Mouse (Mus musculus): ENCODE data around the gene Bcl2l13. TPM values are rescaled to one million over a fixed set of nuclear protein-coding genes. Genes with fewer than 3 reads are reported as not detected.

The Bcl2l13 gene
- polyA plus RNA-seq, 1 experiment from 2014 or later, result 24.6 TPM

DNA sequence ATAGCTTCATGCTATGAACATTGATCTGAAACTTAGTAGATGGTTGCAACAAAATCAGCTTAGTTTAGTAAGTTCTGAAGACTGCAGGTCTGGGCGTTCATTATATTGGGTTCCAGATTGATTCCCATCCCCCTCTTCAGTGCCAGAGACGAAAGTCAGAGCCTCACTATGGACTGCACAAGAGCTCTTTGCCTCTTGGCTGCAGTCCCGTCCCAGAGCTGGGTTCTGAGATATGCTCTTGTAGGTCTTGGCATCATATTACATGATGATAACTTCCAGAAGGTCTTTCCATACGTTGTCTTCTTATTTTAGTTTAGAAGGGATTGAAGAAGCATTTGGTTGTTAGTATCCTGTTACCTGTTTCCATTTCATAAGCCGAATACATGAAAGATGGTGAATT lies 43.0 kb downstream of the Bcl2l13 start:
- Histone ChIP-seq H3K9me3 (ENCODE audit: control insufficient read depth, low read length) (no peaks in the 10 kb centered on the region; the same call in 1 of the 2 replicates), H3K4me2 (ENCODE audit: low read length) (no peak overlapping the region), H3K4me3 (ENCODE audit: control insufficient read depth in 1 of 2, insufficient read depth in 1 of 2, low read depth in 1 of 2, low read length in 2 of 2) (no peak overlapping the region), H3K4me1 (ENCODE audit: control insufficient read depth in 2 of 2, insufficient read depth in 2 of 2, low read length in 2 of 2) (peaks cover 5 to 22% of the 10 kb centered on the region in 2 experiments), H3K27me3 (ENCODE audit: control insufficient read depth, insufficient read depth, low read length) (no peaks in the 10 kb centered on the region), H3K27ac (replicated peaks in 1 of 2; ENCODE audit: control insufficient read depth in 1 of 2, insufficient read depth in 1 of 2, low read depth in 2 of 2, low read length in 2 of 2) (no peak overlapping the region), H3K9ac (ENCODE audit: low read length) (no peak overlapping the region), H3K36me3 (ENCODE audit: control insufficient read depth, insufficient read depth, low read length) (peaks cover 56% of the 10 kb centered on the region)
- 35% methylated on average over 5 of the region's 5 CpGs for WGBS
- ATAC-seq (ENCODE audit: insufficient number of reproducible peaks, insufficient read depth, low FRiP score, low read depth), result no peak

DNA sequence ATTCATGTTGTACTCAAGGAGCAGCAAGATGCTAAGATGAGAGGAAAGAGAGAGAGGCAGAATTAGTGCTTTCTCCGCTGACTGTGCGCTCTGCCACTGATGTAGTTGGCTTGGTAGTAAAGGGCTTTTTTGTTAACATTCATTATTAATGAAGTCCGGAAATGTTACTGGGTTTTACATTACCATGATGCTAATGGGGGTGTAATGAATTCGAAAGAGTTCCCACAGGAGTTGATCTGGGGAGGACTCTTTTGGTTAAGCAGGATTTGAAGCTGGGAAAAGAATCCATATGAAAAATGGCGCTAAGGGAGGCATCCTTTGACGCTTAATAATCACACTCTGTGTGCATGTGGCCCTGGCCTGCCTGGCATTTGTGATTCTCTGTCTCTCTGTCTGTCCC lies 48.4 kb downstream of the Bcl2l13 start:
- Histone ChIP-seq H3K27me3 (ENCODE audit: control insufficient read depth, insufficient read depth, low read length) (no peaks in the 10 kb centered on the region), H3K9ac (ENCODE audit: low read length) (no peak overlapping the region), H3K27ac (replicated peaks in 1 of 2; ENCODE audit: control insufficient read depth in 1 of 2, insufficient read depth in 1 of 2, low read depth in 2 of 2, low read length in 2 of 2) (no peak overlapping the region), H3K4me1 (ENCODE audit: control insufficient read depth in 2 of 2, insufficient read depth in 2 of 2, low read length in 2 of 2) (peaks cover 0 to 4% of the 10 kb centered on the region in 2 experiments; a peak in 2 of 4 replicates), H3K36me3 (ENCODE audit: control insufficient read depth, insufficient read depth, low read length) (peaks cover 80% of the 10 kb centered on the region), H3K4me2 (ENCODE audit: low read length) (no peak overlapping the region), H3K4me3 (ENCODE audit: control insufficient read depth in 1 of 2, insufficient read depth in 1 of 2, low read depth in 1 of 2, low read length in 2 of 2) (no peak overlapping the region), H3K9me3 (ENCODE audit: control insufficient read depth, low read length) (no peaks in the 10 kb centered on the region; the same call in 1 of the 2 replicates)
- 98% methylated on average over 6 of the region's 6 CpGs for WGBS
- no peak for ATAC-seq (ENCODE audit: insufficient number of reproducible peaks, insufficient read depth, low FRiP score, low read depth)

DNA sequence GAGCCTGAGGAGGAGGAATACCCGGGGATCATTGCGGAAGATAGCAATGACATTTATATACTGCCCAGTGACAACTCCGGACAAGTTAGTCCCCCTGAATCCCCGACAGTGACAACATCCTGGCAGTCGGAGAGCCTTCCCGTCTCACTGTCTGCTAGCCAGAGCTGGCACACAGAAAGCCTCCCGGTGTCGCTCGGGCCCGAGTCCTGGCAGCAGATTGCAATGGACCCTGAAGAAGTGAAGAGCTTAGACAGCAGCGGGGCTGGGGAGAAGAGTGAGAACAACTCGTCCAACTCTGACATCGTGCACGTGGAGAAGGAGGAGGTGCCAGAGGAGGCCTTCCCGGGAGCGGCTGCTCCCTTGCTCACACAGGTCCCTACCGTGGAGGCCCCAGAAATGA lies 50.7 kb downstream of the Bcl2l13 start:
- H3K9ac ChIP-seq (ENCODE audit: low read length), result no peak overlapping the region
- H3K9me3 ChIP-seq (ENCODE audit: control insufficient read depth, low read length), result no peaks in the 10 kb centered on the region; the same call in 1 of the 2 replicates
- H3K4me1 ChIP-seq (ENCODE audit: control insufficient read depth in 2 of 2, insufficient read depth in 2 of 2, low read length in 2 of 2), result peaks cover 6 to 8% of the 10 kb centered on the region in 2 experiments; a peak in 3 of 4 replicates
- WGBS, result 87% methylated on average over 17 of the region's 17 CpGs
- no peak overlapping the region for H3K4me2 ChIP-seq (ENCODE audit: low read length)
- no peak for ATAC-seq (ENCODE audit: insufficient number of reproducible peaks, insufficient read depth, low FRiP score, low read depth)
- no peak overlapping the region for H3K4me3 ChIP-seq (ENCODE audit: control insufficient read depth in 1 of 2, insufficient read depth in 1 of 2, low read depth in 1 of 2, low read length in 2 of 2)
- H3K36me3 ChIP-seq (ENCODE audit: control insufficient read depth, insufficient read depth, low read length), result peaks cover 84% of the 10 kb centered on the region
- no peaks in the 10 kb centered on the region for H3K27me3 ChIP-seq (ENCODE audit: control insufficient read depth, insufficient read depth, low read length)
- H3K27ac ChIP-seq (replicated peaks in 1 of 2; ENCODE audit: control insufficient read depth in 1 of 2, insufficient read depth in 1 of 2, low read depth in 2 of 2, low read length in 2 of 2), result no peak overlapping the region

DNA sequence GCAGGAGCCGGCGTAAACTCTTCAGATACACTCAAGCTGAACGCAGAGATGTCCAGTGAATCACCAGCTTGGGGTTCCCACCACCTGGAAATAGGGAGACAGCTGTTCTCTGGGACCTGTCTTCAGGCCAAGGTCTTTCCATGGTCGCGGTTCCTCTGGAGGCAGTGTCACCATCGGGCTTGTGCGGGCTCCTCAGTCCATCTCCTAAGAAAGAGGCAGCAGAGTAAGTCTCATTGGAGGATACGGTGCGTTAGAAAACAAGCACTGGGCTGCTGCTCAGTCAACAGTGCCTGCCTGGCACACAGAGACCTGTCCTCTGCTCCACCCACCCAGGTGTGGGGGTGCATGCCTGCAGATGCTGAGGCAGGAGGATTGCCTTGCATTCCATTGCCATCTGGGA lies 58.1 kb downstream of the Bcl2l13 start:
- H3K4me1 ChIP-seq (ENCODE audit: control insufficient read depth in 2 of 2, insufficient read depth in 2 of 2, low read length in 2 of 2), result peaks cover 12 to 17% of the 10 kb centered on the region in 2 experiments
- no peak for ATAC-seq (ENCODE audit: insufficient number of reproducible peaks, insufficient read depth, low FRiP score, low read depth)
- H3K4me2 ChIP-seq (ENCODE audit: low read length), result no peak overlapping the region
- no peak overlapping the region for H3K9ac ChIP-seq (ENCODE audit: low read length)
- no peaks in the 10 kb centered on the region for H3K9me3 ChIP-seq (ENCODE audit: control insufficient read depth, low read length)
- H3K36me3 ChIP-seq (ENCODE audit: control insufficient read depth, insufficient read depth, low read length), result peaks cover 48% of the 10 kb centered on the region
- no peak overlapping the region for H3K4me3 ChIP-seq (ENCODE audit: control insufficient read depth in 1 of 2, insufficient read depth in 1 of 2, low read depth in 1 of 2, low read length in 2 of 2)
- 90% methylated on average over 9 of the region's 9 CpGs for WGBS
- no peaks in the 10 kb centered on the region for H3K27me3 ChIP-seq (ENCODE audit: control insufficient read depth, insufficient read depth, low read length)
- H3K27ac ChIP-seq (replicated peaks in 1 of 2; ENCODE audit: control insufficient read depth in 1 of 2, insufficient read depth in 1 of 2, low read depth in 2 of 2, low read length in 2 of 2), result no peak overlapping the region

DNA sequence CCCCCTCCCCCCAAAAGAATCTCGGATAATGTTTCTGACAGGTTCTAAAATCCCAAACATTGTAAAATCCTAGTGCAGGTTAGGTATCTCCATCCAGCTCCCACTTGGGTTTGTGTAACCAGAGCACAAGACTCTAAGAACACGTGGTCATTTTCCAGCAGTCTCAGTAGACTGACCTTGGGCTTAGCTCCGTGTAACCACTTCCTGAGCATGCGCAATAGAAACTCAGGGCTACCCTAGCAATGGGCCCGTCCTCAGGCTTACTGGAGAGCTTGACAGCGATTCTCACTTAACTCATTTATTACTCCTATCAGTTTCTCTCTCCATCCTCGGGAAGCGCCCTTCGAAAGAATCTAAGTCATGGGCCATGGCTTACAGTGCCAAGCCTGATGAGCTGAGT lies 58.5 kb downstream of the Bcl2l13 start:
- H3K9me3 ChIP-seq (ENCODE audit: control insufficient read depth, low read length), result no peaks in the 10 kb centered on the region
- no peaks in the 10 kb centered on the region for H3K27me3 ChIP-seq (ENCODE audit: control insufficient read depth, insufficient read depth, low read length)
- peaks cover 12 to 17% of the 10 kb centered on the region in 2 experiments for H3K4me1 ChIP-seq (ENCODE audit: control insufficient read depth in 2 of 2, insufficient read depth in 2 of 2, low read length in 2 of 2)
- no peak overlapping the region for H3K4me2 ChIP-seq (ENCODE audit: low read length)
- H3K27ac ChIP-seq (replicated peaks in 1 of 2; ENCODE audit: control insufficient read depth in 1 of 2, insufficient read depth in 1 of 2, low read depth in 2 of 2, low read length in 2 of 2), result no peak overlapping the region
- no peak for ATAC-seq (ENCODE audit: insufficient number of reproducible peaks, insufficient read depth, low FRiP score, low read depth)
- 89% methylated on average over 9 of the region's 9 CpGs for WGBS
- H3K36me3 ChIP-seq (ENCODE audit: control insufficient read depth, insufficient read depth, low read length), result peaks cover 43% of the 10 kb centered on the region
- H3K9ac ChIP-seq (ENCODE audit: low read length), result no peak overlapping the region
- no peak overlapping the region for H3K4me3 ChIP-seq (ENCODE audit: control insufficient read depth in 1 of 2, insufficient read depth in 1 of 2, low read depth in 1 of 2, low read length in 2 of 2)

DNA sequence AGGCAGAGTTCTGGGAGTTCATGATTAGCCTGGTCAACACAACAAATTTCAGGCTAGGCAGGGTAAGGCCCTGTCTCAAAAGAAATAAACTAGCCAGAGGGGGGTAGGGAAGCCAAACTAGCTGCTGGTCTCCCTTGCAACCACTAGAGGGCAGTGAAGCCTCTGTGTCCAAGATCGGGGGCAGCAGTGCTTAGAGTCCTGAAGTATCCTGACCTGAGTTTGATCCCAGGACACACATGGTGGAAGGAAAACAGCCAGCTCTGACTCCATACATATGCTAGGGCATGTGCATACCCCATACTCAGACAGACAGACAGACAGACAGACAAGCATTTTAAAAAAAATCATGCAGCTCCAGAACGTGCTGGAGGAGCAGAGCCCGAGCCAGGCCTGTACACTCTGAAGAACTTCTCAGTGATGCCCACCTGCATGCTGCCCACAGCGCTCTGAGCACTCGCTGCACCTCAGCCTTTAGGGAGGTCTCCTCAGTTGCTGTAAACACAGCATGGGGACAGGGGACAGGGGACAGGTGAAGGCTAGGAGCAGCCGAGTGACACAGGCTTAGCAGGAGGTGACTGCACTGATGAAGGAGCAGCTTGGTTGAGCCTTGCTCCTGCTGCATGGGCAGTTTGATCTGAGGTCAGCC lies 62.3 kb downstream of the Bcl2l13 start:
- H3K9me3 ChIP-seq (ENCODE audit: control insufficient read depth, low read length), result no peaks in the 10 kb centered on the region
- ATAC-seq (ENCODE audit: insufficient number of reproducible peaks, insufficient read depth, low FRiP score, low read depth), result peak; percentile 59; the same call in 1 of the 2 replicates

DNA sequence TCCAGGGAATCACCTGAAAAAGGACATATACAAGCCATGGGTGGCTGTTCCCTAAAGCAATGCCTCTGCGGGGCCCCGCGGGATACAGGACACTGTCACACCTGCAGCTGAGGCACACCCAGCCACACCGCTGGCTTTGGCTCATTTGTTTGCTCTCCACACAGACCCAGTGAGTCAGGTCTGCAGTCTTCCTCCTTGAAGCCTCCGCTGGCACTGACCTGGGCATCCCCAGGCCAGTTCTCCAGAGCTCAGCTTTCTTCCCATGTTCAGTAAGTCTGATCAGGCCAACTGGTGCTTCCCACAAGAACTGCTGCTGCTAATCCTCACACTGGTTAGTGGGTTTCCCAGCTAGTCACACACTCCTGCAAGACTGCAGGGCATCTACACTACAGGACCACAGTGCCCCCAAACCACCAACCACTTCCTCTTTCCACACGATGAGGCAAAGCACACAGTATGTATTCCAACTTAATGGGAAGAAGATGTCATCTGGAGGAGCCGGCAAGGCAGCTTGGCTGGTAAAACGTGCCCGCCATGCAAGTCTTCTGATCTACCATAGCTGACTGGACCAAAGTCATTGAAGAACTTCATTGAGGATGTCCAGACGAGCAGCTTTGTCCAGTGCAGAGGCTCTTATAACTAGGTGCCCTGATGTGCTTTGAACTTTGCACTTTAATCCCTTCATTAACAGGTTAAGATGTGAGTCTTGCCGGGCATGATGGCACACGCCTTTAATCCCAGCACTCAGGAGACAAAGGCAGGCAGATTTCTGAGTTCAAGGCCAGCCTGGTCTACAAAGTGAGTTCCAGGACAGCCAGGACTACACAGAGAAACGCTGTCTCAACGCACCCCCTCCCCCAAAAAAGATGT lies 66.0 kb downstream of the Bcl2l13 start:
- Histone ChIP-seq H3K27me3 (ENCODE audit: control insufficient read depth, insufficient read depth, low read length) (no peaks in the 10 kb centered on the region), H3K4me2 (ENCODE audit: low read length) (no peak overlapping the region), H3K36me3 (ENCODE audit: control insufficient read depth, insufficient read depth, low read length) (no peaks in the 10 kb centered on the region), H3K4me1 (ENCODE audit: control insufficient read depth in 2 of 2, insufficient read depth in 2 of 2, low read length in 2 of 2) (no peaks in the 10 kb centered on the region; a peak in 1 of 4 replicates), H3K9me3 (ENCODE audit: control insufficient read depth, low read length) (no peaks in the 10 kb centered on the region), H3K27ac (replicated peaks in 1 of 2; ENCODE audit: control insufficient read depth in 1 of 2, insufficient read depth in 1 of 2, low read depth in 2 of 2, low read length in 2 of 2) (no peak overlapping the region), H3K4me3 (ENCODE audit: control insufficient read depth in 1 of 2, insufficient read depth in 1 of 2, low read depth in 1 of 2, low read length in 2 of 2) (no peak overlapping the region), H3K9ac (ENCODE audit: low read length) (no peak overlapping the region)
- no peak for ATAC-seq (ENCODE audit: insufficient number of reproducible peaks, insufficient read depth, low FRiP score, low read depth)
- WGBS, result 92% methylated on average over 14 of the region's 14 CpGs

More for the DNA sequence above, 62.3 kb downstream of the Bcl2l13 start:
- 74% methylated on average over 6 of the region's 6 CpGs for WGBS
- H3K36me3 ChIP-seq (ENCODE audit: control insufficient read depth, insufficient read depth, low read length), result peaks cover 16% of the 10 kb centered on the region
- H3K4me1 ChIP-seq (ENCODE audit: control insufficient read depth in 2 of 2, insufficient read depth in 2 of 2, low read length in 2 of 2), result peaks cover 1 to 6% of the 10 kb centered on the region in 2 experiments; a peak in 3 of 4 replicates
- H3K4me3 ChIP-seq (ENCODE audit: control insufficient read depth in 1 of 2, insufficient read depth in 1 of 2, low read depth in 1 of 2, low read length in 2 of 2), result no peak overlapping the region
- no peak overlapping the region for H3K9ac ChIP-seq (ENCODE audit: low read length)
- no peak overlapping the region for H3K27ac ChIP-seq (replicated peaks in 1 of 2; ENCODE audit: control insufficient read depth in 1 of 2, insufficient read depth in 1 of 2, low read depth in 2 of 2, low read length in 2 of 2)
- no peaks in the 10 kb centered on the region for H3K27me3 ChIP-seq (ENCODE audit: control insufficient read depth, insufficient read depth, low read length)
- H3K4me2 ChIP-seq (ENCODE audit: low read length), result no peak overlapping the region

Measured in heart, embryonic 14.5 days (tissue).